7 mouse cellular contexts compared by ENCODE assay signal in genomic region chr2:18689064-18689921, GRCm38 (mm10). TPM values are rescaled to one million over a fixed set of nuclear protein-coding genes. Genes with fewer than 3 reads are reported as not detected.
A peak's percentile ranks its signal among the peaks of the same experiment; 100 is the strongest.
DNase-seq lines count a peak whose midpoint lies in the region.

No protein-coding gene starts in this region.

- intact Hi-C loops in heart, postnatal 14 days (cut with DNase I) = no loop called here

- DNase-seq in CD8-positive naive resting alpha-beta T cell, adult 2 months (ENCODE audit: low read depth in 2 of 2, low spot score in 2 of 2) = peak; percentile 36 to 47
- DNase-seq in T-cell, adult 2 months (ENCODE audit: low spot score) = peak; percentile 52
- peak; percentile 69 for DNase-seq in embryo, embryonic 9.5 days (ENCODE audit: extremely low spot score)
- peak; percentile 50 for DNase-seq in heart, postnatal 14 days
- DNase-seq in kidney, postnatal 36 days = peak; percentile 35 to 61
- peak; percentile 49 for DNase-seq in lung, postnatal 10 days
- peak; percentile 28 for DNase-seq in right cerebral cortex, postnatal 14 days

RNA-seq across cellular contexts. Expression of gene Spag6, which starts 4.5 kb away (rescaled TPM):
- total RNA-seq in heart, postnatal 14 days (2021) = not detected

RNA-seq across cellular contexts. Expression of gene Bmi1, which starts 12.5 kb away (rescaled TPM):
- total RNA-seq in heart, postnatal 14 days (2021) = 10 to 100 TPM; 55.6 to 65.1 TPM

RNA-seq across cellular contexts. Expression of gene Commd3, which starts 17.1 kb away (rescaled TPM):
- 100 to 1,000 TPM; 111 to 118 TPM for total RNA-seq in heart, postnatal 14 days (2021)

Comparison
In these comparisons a context has a peak if more than half of its experiments do, and no peak if none do; other contexts are left out.
1. Peak in every context shown above with its lines: DNase-seq.